ENCODE assay signal across 8 mouse cellular contexts in genomic region chr19:48144129-48144528, GRCm38 (mm10).
DNase-seq lines count a peak whose midpoint lies in the region; ATAC-seq and TF ChIP-seq lines count a peak whose summit lies in the region.

No protein-coding gene starts in this region.

- no peak for ATAC-seq in heart, postnatal 0 days (ENCODE audit: insufficient read depth, low read depth)
- ATAC-seq in heart, embryonic 12.5 days (ENCODE audit: insufficient number of reproducible peaks, low FRiP score): no peak

- H3K4me1 ChIP-seq in heart, postnatal 0 days (ENCODE audit: control insufficient read depth, insufficient read depth): no peaks in the 10 kb centered on the region
- no peaks in the 10 kb centered on the region for H3K4me1 ChIP-seq in heart, embryonic 12.5 days (replicated peaks)
- H3K4me1 ChIP-seq in limb, embryonic 10.5 days: no peaks in the 10 kb centered on the region

- H3K4me2 ChIP-seq in heart, postnatal 0 days (ENCODE audit: low read depth, low read length): no peak overlapping the region
- H3K4me2 ChIP-seq in heart, embryonic 12.5 days: no peak overlapping the region

- DNase-seq in heart, postnatal 0 days (ENCODE audit: low spot score): no peak
- DNase-seq in ES-CJ7 (ENCODE audit: low read depth, low spot score): peak; percentile 18
- DNase-seq in embryo, embryonic 10.5 days (ENCODE audit: low spot score): peak; percentile 76
- peak; percentile 72 for DNase-seq in kidney, adult 9 months
- DNase-seq in limb, embryonic 10.5 days (ENCODE audit: low spot score): peak; percentile 48
- DNase-seq in spleen, postnatal 10 days (ENCODE audit: low spot score in 2 of 2): no peak
- no peak for DNase-seq in urinary bladder, postnatal 14 days (ENCODE audit: low spot score)

- TF ChIP-seq CTCF in heart, postnatal 0 days (IDR thresholded peaks at IDR 0.05; ENCODE audit: low read depth): peak; percentile 49

- no peak for TF ChIP-seq EP300 in heart, postnatal 0 days (IDR thresholded peaks at IDR 0.05; ENCODE audit: low read depth)

- H3K27ac ChIP-seq in heart, postnatal 0 days (ENCODE audit: low read depth): no peak overlapping the region
- no peak overlapping the region for H3K27ac ChIP-seq in heart, embryonic 12.5 days (ENCODE audit: poor library complexity, severe bottlenecking)
- no peak overlapping the region for H3K27ac ChIP-seq in limb, embryonic 10.5 days

- WGBS in heart, postnatal 0 days: 7% methylated on average over 1 of the region's 1 CpGs
- 31% methylated on average over 1 of the region's 1 CpGs for WGBS in heart, embryonic 12.5 days
- WGBS in limb, embryonic 10.5 days: 50% methylated on average over 1 of the region's 1 CpGs

- H3K36me3 ChIP-seq in heart, postnatal 0 days (replicated peaks; ENCODE audit: control insufficient read depth, insufficient read depth, low read length): no peaks in the 10 kb centered on the region
- no peaks in the 10 kb centered on the region for H3K36me3 ChIP-seq in heart, embryonic 12.5 days
- H3K36me3 ChIP-seq in limb, embryonic 10.5 days: no peaks in the 10 kb centered on the region

- no peaks in the 10 kb centered on the region for H3K27me3 ChIP-seq in heart, postnatal 0 days (ENCODE audit: control insufficient read depth, insufficient read depth, low read length)
- H3K27me3 ChIP-seq in heart, embryonic 12.5 days (replicated peaks): peaks cover 6% of the 10 kb centered on the region; the same call in 1 of the 2 replicates
- H3K27me3 ChIP-seq in limb, embryonic 10.5 days (ENCODE audit: low read depth, poor library complexity, severe bottlenecking): no peaks in the 10 kb centered on the region

- H3K4me3 ChIP-seq in heart, postnatal 0 days (ENCODE audit: low read depth, low read length): no peak overlapping the region
- no peak overlapping the region for H3K4me3 ChIP-seq in heart, embryonic 12.5 days
- H3K4me3 ChIP-seq in limb, embryonic 10.5 days: no peak overlapping the region

- H3K9ac ChIP-seq in heart, postnatal 0 days (replicated peaks; ENCODE audit: low read depth, low read length): no peak overlapping the region
- H3K9ac ChIP-seq in heart, embryonic 12.5 days: no peak overlapping the region

- H3K9me3 ChIP-seq in heart, postnatal 0 days (replicated peaks; ENCODE audit: control insufficient read depth, low read length): no peaks in the 10 kb centered on the region
- H3K9me3 ChIP-seq in heart, embryonic 12.5 days (replicated peaks): no peaks in the 10 kb centered on the region
- no peaks in the 10 kb centered on the region for H3K9me3 ChIP-seq in limb, embryonic 10.5 days (replicated peaks)

Comparison
In these comparisons a context has a peak if more than half of its experiments do, and no peak if none do; other contexts are left out.
1. DNase-seq: peak in ES-CJ7 (single experiment), embryo, embryonic 10.5 days (single experiment), kidney, adult 9 months (single experiment) and limb, embryonic 10.5 days (single experiment); none in heart, postnatal 0 days (single experiment), spleen, postnatal 10 days (0 of 2) and urinary bladder, postnatal 14 days (single experiment).